Mouse (Mus musculus): Measurements from ENCODE around the gene Cdc42ep3. TPM values are rescaled to one million over a fixed set of nuclear protein-coding genes. Genes with fewer than 3 reads are reported as not detected.
A peak's percentile ranks its signal among the peaks of the same experiment; 100 is the strongest.

Gene Cdc42ep3
- 1 to 10 TPM; 5.5 to 6.8 TPM for total RNA-seq (2021)

GRCm38 (mm10) chr17:79354444-79355270 is at the start of gene Cdc42ep3:
Gene Cdc42ep3, minus strand, starts transcription at chr17:79355091.
- DNase-seq (ENCODE audit: extremely low spot score in 1 of 2, low spot score in 1 of 2), result peak; percentile 29 to 53

GRCm38 (mm10) chr17:79400356-79400755 is 45.5 kb upstream of the Cdc42ep3 start:
- DNase-seq (ENCODE audit: extremely low spot score in 1 of 2, low spot score in 1 of 2), result no peak

GRCm38 (mm10) chr17:79398416-79398815 is 43.5 kb upstream of the Cdc42ep3 start:
- no peak for DNase-seq (ENCODE audit: extremely low spot score in 1 of 2, low spot score in 1 of 2)

- DNase-seq (ENCODE audit: extremely low spot score in 1 of 2, low spot score in 1 of 2), result no peak
These were observed 39.9 kb upstream of the Cdc42ep3 start for GRCm38 (mm10) chr17:79394799-79395198.

- DNase-seq (ENCODE audit: extremely low spot score in 1 of 2, low spot score in 1 of 2), result no peak
These were observed 39.0 kb upstream of the Cdc42ep3 start for GRCm38 (mm10) chr17:79393886-79394285.

- no peak for DNase-seq (ENCODE audit: extremely low spot score in 1 of 2, low spot score in 1 of 2)
These were observed 32.7 kb upstream of the Cdc42ep3 start for GRCm38 (mm10) chr17:79387465-79388066.

GRCm38 (mm10) chr17:79381485-79381884 is 26.6 kb upstream of the Cdc42ep3 start:
- DNase-seq (ENCODE audit: extremely low spot score in 1 of 2, low spot score in 1 of 2), result no peak

GRCm38 (mm10) chr17:79379191-79379590 is 24.3 kb upstream of the Cdc42ep3 start:
- DNase-seq (ENCODE audit: extremely low spot score in 1 of 2, low spot score in 1 of 2), result no peak

GRCm38 (mm10) chr17:79376434-79377210 is 21.7 kb upstream of the Cdc42ep3 start:
- DNase-seq (ENCODE audit: extremely low spot score in 1 of 2, low spot score in 1 of 2), result no peak

- no peak for DNase-seq (ENCODE audit: extremely low spot score in 1 of 2, low spot score in 1 of 2)
These were observed 18.1 kb upstream of the Cdc42ep3 start for GRCm38 (mm10) chr17:79372973-79373372.

- DNase-seq (ENCODE audit: extremely low spot score in 1 of 2, low spot score in 1 of 2), result no peak
These were observed 10.0 kb upstream of the Cdc42ep3 start for GRCm38 (mm10) chr17:79364749-79365450.

- no peak for DNase-seq (ENCODE audit: extremely low spot score in 1 of 2, low spot score in 1 of 2)
These were observed 1.2 kb upstream of the Cdc42ep3 start for GRCm38 (mm10) chr17:79356071-79356601.

- peak; percentile 44 to 49 for DNase-seq (ENCODE audit: extremely low spot score in 1 of 2, low spot score in 1 of 2)
These were observed 540 bp upstream of the Cdc42ep3 start for GRCm38 (mm10) chr17:79355271-79355991.

- no peak for DNase-seq (ENCODE audit: extremely low spot score in 1 of 2, low spot score in 1 of 2)
These were observed 782 bp downstream of the Cdc42ep3 start for GRCm38 (mm10) chr17:79354174-79354443.

- no peak for DNase-seq (ENCODE audit: extremely low spot score in 1 of 2, low spot score in 1 of 2)
These were observed 1.3 kb downstream of the Cdc42ep3 start for GRCm38 (mm10) chr17:79353446-79354173.

GRCm38 (mm10) chr17:79350751-79351191 is 4.1 kb downstream of the Cdc42ep3 start:
- no peak for DNase-seq (ENCODE audit: extremely low spot score in 1 of 2, low spot score in 1 of 2)

GRCm38 (mm10) chr17:79349371-79349770 is 5.5 kb downstream of the Cdc42ep3 start:
- no peak for DNase-seq (ENCODE audit: extremely low spot score in 1 of 2, low spot score in 1 of 2)

GRCm38 (mm10) chr17:79347920-79348589 is 6.8 kb downstream of the Cdc42ep3 start:
- no peak for DNase-seq (ENCODE audit: extremely low spot score in 1 of 2, low spot score in 1 of 2)

- DNase-seq (ENCODE audit: extremely low spot score in 1 of 2, low spot score in 1 of 2), result no peak
These were observed 7.6 kb downstream of the Cdc42ep3 start for GRCm38 (mm10) chr17:79347291-79347690.
